Mouse (Mus musculus): ENCODE measurements around the gene Nmnat1.
"Not testable (repeated sequence)": the region's sequence is repeated elsewhere in the genome, so short reads cannot be mapped to it uniquely, and the experiment has no call there.

Gene Nmnat1

GRCm38 (mm10) chr4:149489415-149490240, 4.6 kb upstream of the Nmnat1 start:
- no peak for DNase-seq (ENCODE audit: low read depth, low spot score)

GRCm38 (mm10) chr4:149487729-149488128, 2.7 kb upstream of the Nmnat1 start:
- no peak for DNase-seq (ENCODE audit: low read depth, low spot score)

GRCm38 (mm10) chr4:149485825-149486206, 814 bp upstream of the Nmnat1 start:
- peak; percentile 17 for DNase-seq (ENCODE audit: low read depth, low spot score)

GRCm38 (mm10) chr4:149484566-149484965, 436 bp downstream of the Nmnat1 start:
- DNase-seq (ENCODE audit: low read depth, low spot score): no peak

GRCm38 (mm10) chr4:149477078-149477477, 7.9 kb downstream of the Nmnat1 start, which contains the start of gene Tmem274:
Gene Tmem274, plus strand, starts transcription at chr4:149477378.
- no peak for DNase-seq (ENCODE audit: low read depth, low spot score)

GRCm38 (mm10) chr4:149475096-149475495, 9.9 kb downstream of the Nmnat1 start:
- DNase-seq (ENCODE audit: low read depth, low spot score): no peak

GRCm38 (mm10) chr4:149469557-149469956, 15.4 kb downstream of the Nmnat1 start:
- DNase-seq (ENCODE audit: low read depth, low spot score): no peak

- no peak for DNase-seq (ENCODE audit: low read depth, low spot score)
These were observed 21.5 kb downstream of the Nmnat1 start for GRCm38 (mm10) chr4:149463435-149463950.

GRCm38 (mm10) chr4:149462305-149462971, 22.6 kb downstream of the Nmnat1 start:
- no peak for DNase-seq (ENCODE audit: low read depth, low spot score)

- no peak for DNase-seq (ENCODE audit: low read depth, low spot score)
These were observed 23.3 kb downstream of the Nmnat1 start for GRCm38 (mm10) chr4:149461579-149462304.

- DNase-seq (ENCODE audit: low read depth, low spot score): not testable (repeated sequence)
These were observed 24.5 kb downstream of the Nmnat1 start for GRCm38 (mm10) chr4:149460475-149460874.

GRCm38 (mm10) chr4:149459425-149459824, 25.6 kb downstream of the Nmnat1 start:
- no peak for DNase-seq (ENCODE audit: low read depth, low spot score)

- no peak for DNase-seq (ENCODE audit: low read depth, low spot score)
These were observed 26.5 kb downstream of the Nmnat1 start for GRCm38 (mm10) chr4:149458526-149458925.

GRCm38 (mm10) chr4:149457831-149458430, 27.1 kb downstream of the Nmnat1 start:
- no peak for DNase-seq (ENCODE audit: low read depth, low spot score)

GRCm38 (mm10) chr4:149457163-149457562, 27.8 kb downstream of the Nmnat1 start:
- not testable (repeated sequence) for DNase-seq (ENCODE audit: low read depth, low spot score)

- DNase-seq (ENCODE audit: low read depth, low spot score): no peak
These were observed 30.1 kb downstream of the Nmnat1 start, which contains the start of gene Rbp7 for GRCm38 (mm10) chr4:149454879-149455278. Gene Rbp7, minus strand, starts transcription at chr4:149454978.

GRCm38 (mm10) chr4:149454263-149454662, 30.7 kb downstream of the Nmnat1 start:
- no peak for DNase-seq (ENCODE audit: low read depth, low spot score)

GRCm38 (mm10) chr4:149453656-149454055, 31.3 kb downstream of the Nmnat1 start:
- DNase-seq (ENCODE audit: low read depth, low spot score): no peak

- no peak for DNase-seq (ENCODE audit: low read depth, low spot score)
These were observed 34.4 kb downstream of the Nmnat1 start for GRCm38 (mm10) chr4:149450636-149451035.

- no peak for DNase-seq (ENCODE audit: low read depth, low spot score)
These were observed 38.7 kb downstream of the Nmnat1 start for GRCm38 (mm10) chr4:149446309-149446708.

- no peak for DNase-seq (ENCODE audit: low read depth, low spot score)
These were observed 39.1 kb downstream of the Nmnat1 start for GRCm38 (mm10) chr4:149445868-149446267.
